Mouse (Mus musculus) stomach, embryonic 14.5 days (tissue): ENCODE results near the gene 2310039H08Rik. TPM values are rescaled to one million over a fixed set of nuclear protein-coding genes. Genes with fewer than 3 reads are reported as not detected.
A peak's percentile ranks its signal among the peaks of the same experiment; 100 is the strongest.

Experiments used
- ATAC-seq: fragments of 200-750 bp; cut with Nextera tagmentation; 2 replicates; pipeline ENCODE4 v1.8.0; 2017; ENCODE audit warnings: low read depth, moderate TSS enrichment; ENCODE audit not compliant: insufficient number of reproducible peaks, insufficient read depth, low FRiP score
- H3K27ac ChIP-seq: fragments of 300-500 bp; sonication (generic); 2 replicates; pipeline ENCODE4 v1.5.1; 2014; ENCODE audit warnings: mild to moderate bottlenecking, low read length, moderate library complexity, mixed read lengths
- H3K27me3 ChIP-seq: fragments of 300-500 bp; sonication (generic); 2 replicates; pipeline ENCODE4 v1.6.1; 2014; ENCODE audit warnings: low read length, control low read depth, mixed read lengths; ENCODE audit not compliant: control insufficient read depth, insufficient read depth
- H3K36me3 ChIP-seq: fragments of 300-500 bp; sonication (generic); 2 replicates; pipeline ENCODE4 v1.6.1; 2014; ENCODE audit warnings: mild to moderate bottlenecking, control low read depth, low read length, moderate library complexity, mixed read lengths; ENCODE audit not compliant: control insufficient read depth, insufficient read depth
- H3K4me1 ChIP-seq: fragments of 300-500 bp; sonication (generic); 2 replicates; pipeline ENCODE4 v1.6.1; 2014; ENCODE audit warnings: low read length, control low read depth, mixed read lengths; ENCODE audit not compliant: control insufficient read depth, insufficient read depth
- H3K4me2 ChIP-seq: fragments of 300-500 bp; sonication (generic); replicated peaks from 2 replicates; pipeline ENCODE4 v1.6.1; 2014; ENCODE audit warnings: low read depth, low read length, control low read depth
- H3K4me3 ChIP-seq: fragments of 300-500 bp; sonication (generic); 2 replicates; pipeline ENCODE4 v1.5.1; 2014; ENCODE audit warnings: low read depth, low read length, control low read depth
- H3K9ac ChIP-seq: fragments of 300-500 bp; sonication (generic); replicated peaks from 2 replicates; pipeline ENCODE4 v1.6.1; 2014; ENCODE audit warnings: low read depth, mild to moderate bottlenecking, control low read depth, low read length, moderate library complexity, mixed read lengths
- H3K9me3 ChIP-seq: fragments of 300-500 bp; sonication (generic); 2 replicates; pipeline ENCODE4 v1.6.1; 2016; ENCODE audit warnings: low read depth, low read length, control low read depth; ENCODE audit not compliant: control insufficient read depth
- WGBS: fragments of 180-500 bp; shearing (Covaris S2); extraction: QIAGEN DNeasy Blood & Tissue Kit; methylation state at CpG from one replicate; pipeline ENCODE4 v1.1.7; 2014; 5-methylcytosine and 5-hydroxymethylcytosine counted together
- polyA plus RNA-seq: library from polyadenylated mRNA; unstranded; fragments of >200 nt; fragmentation: Nextera tagmentation; extraction: Ambion mirVana; gene quantifications from 2 replicates; pipeline ENCODE4 v1.2.1, GENCODE M21; 2014

The 2310039H08Rik gene
- polyA plus RNA-seq, 1 experiment from 2014 or later: 79.1 TPM

- H3K27ac ChIP-seq: no peak overlapping the region
- no peaks in the 10 kb centered on the region for H3K4me1 ChIP-seq
- H3K4me3 ChIP-seq: no peak overlapping the region
- peaks cover 9% of the 10 kb centered on the region; the same call in 1 of the 2 replicates for H3K36me3 ChIP-seq
- 91% methylated on average over 11 of the region's 11 CpGs for WGBS
- H3K27me3 ChIP-seq: no peaks in the 10 kb centered on the region
- no peak overlapping the region for H3K4me2 ChIP-seq
- H3K9me3 ChIP-seq: no peaks in the 10 kb centered on the region
- ATAC-seq: no peak
- H3K9ac ChIP-seq: no peak overlapping the region
Measured at GRCm38 (mm10) chr17:46770546-46770945, 1.9 kb upstream of the 2310039H08Rik start.

GRCm38 (mm10) chr17:46771025-46771424 lies 1.4 kb upstream of the 2310039H08Rik start:
- Histone ChIP-seq H3K4me1 (no peaks in the 10 kb centered on the region), H3K9ac (no peak overlapping the region), H3K36me3 (peaks cover 14% of the 10 kb centered on the region), H3K27me3 (no peaks in the 10 kb centered on the region), H3K27ac (no peak overlapping the region), H3K4me2 (no peak overlapping the region), H3K9me3 (no peaks in the 10 kb centered on the region), H3K4me3 (no peak overlapping the region)
- ATAC-seq: no peak
- WGBS: 89% methylated on average over 4 of the region's 4 CpGs

- Histone ChIP-seq H3K9ac (peak overlapping the region; percentile 63; the same call in 1 of the 2 replicates), H3K9me3 (no peaks in the 10 kb centered on the region)
Measured at GRCm38 (mm10) chr17:46771616-46772015, 819 bp upstream of the 2310039H08Rik start.

GRCm38 (mm10) chr17:46772038-46772403 lies 414 bp upstream of the 2310039H08Rik start:
- Histone ChIP-seq H3K27ac (peak overlapping the region; percentile 75), H3K27me3 (no peaks in the 10 kb centered on the region), H3K4me1 (no peaks in the 10 kb centered on the region), H3K9me3 (no peaks in the 10 kb centered on the region), H3K36me3 (peaks cover 22% of the 10 kb centered on the region), H3K4me2 (peak overlapping the region; percentile 64), H3K9ac (peak overlapping the region; percentile 63; the same call in 1 of the 2 replicates), H3K4me3 (peak overlapping the region; percentile 71)
- WGBS: 5% methylated on average over 5 of the region's 5 CpGs
- no peak for ATAC-seq

More at GRCm38 (mm10) chr17:46771616-46772015, 819 bp upstream of the 2310039H08Rik start:
- 53% methylated on average over 17 of the region's 17 CpGs for WGBS
- Histone ChIP-seq H3K27me3 (no peaks in the 10 kb centered on the region), H3K4me3 (peak overlapping the region; percentile 71), H3K27ac (peak overlapping the region; percentile 75; the same call in 1 of the 2 replicates), H3K36me3 (peaks cover 20% of the 10 kb centered on the region), H3K4me2 (peak overlapping the region; percentile 64), H3K4me1 (no peaks in the 10 kb centered on the region)
- ATAC-seq: no peak

GRCm38 (mm10) chr17:46773278-46774130 lies 1.1 kb downstream of the 2310039H08Rik start:
- H3K4me3 ChIP-seq: peak overlapping the region; percentile 71
- peak overlapping the region; percentile 75; the same call in 1 of the 2 replicates for H3K27ac ChIP-seq
- H3K9me3 ChIP-seq: no peaks in the 10 kb centered on the region
- peaks cover 36% of the 10 kb centered on the region for H3K36me3 ChIP-seq
- H3K27me3 ChIP-seq: no peaks in the 10 kb centered on the region
- H3K4me2 ChIP-seq: peak overlapping the region; percentile 64
- no peaks in the 10 kb centered on the region for H3K4me1 ChIP-seq
- H3K9ac ChIP-seq: peak overlapping the region; percentile 63
- ATAC-seq: no peak
- WGBS: 9% methylated on average over 20 of the region's 20 CpGs

- H3K4me3 ChIP-seq: no peak overlapping the region
- H3K36me3 ChIP-seq: peaks cover 42% of the 10 kb centered on the region
- H3K9ac ChIP-seq: no peak overlapping the region
- H3K4me1 ChIP-seq: no peaks in the 10 kb centered on the region
- no peak for ATAC-seq
- no peak overlapping the region for H3K27ac ChIP-seq
- H3K9me3 ChIP-seq: no peaks in the 10 kb centered on the region
- H3K4me2 ChIP-seq: peak overlapping the region; percentile 64; the same call in 1 of the 2 replicates
- whole genome bisulfite sequencing: 31% methylated on average over 2 of the region's 2 CpGs
- no peaks in the 10 kb centered on the region for H3K27me3 ChIP-seq
Measured at GRCm38 (mm10) chr17:46774131-46774472, 1.7 kb downstream of the 2310039H08Rik start.

GRCm38 (mm10) chr17:46775070-46775469 lies 2.6 kb downstream of the 2310039H08Rik start:
- H3K9me3 ChIP-seq: no peaks in the 10 kb centered on the region
- no peaks in the 10 kb centered on the region for H3K27me3 ChIP-seq
- H3K4me3 ChIP-seq: no peak overlapping the region
- WGBS: 87% methylated on average over 9 of the region's 9 CpGs
- ATAC-seq: no peak
- no peak overlapping the region for H3K9ac ChIP-seq
- no peak overlapping the region for H3K4me2 ChIP-seq
- H3K27ac ChIP-seq: no peak overlapping the region
- H3K4me1 ChIP-seq: no peaks in the 10 kb centered on the region
- H3K36me3 ChIP-seq: peaks cover 51% of the 10 kb centered on the region

GRCm38 (mm10) chr17:46776087-46776486 lies 3.7 kb downstream of the 2310039H08Rik start:
- WGBS: 55% methylated on average over 3 of the region's 3 CpGs
- no peak overlapping the region for H3K9ac ChIP-seq
- peaks cover under 1% of the 10 kb centered on the region; the same call in 1 of the 2 replicates for H3K4me1 ChIP-seq
- H3K4me2 ChIP-seq: no peak overlapping the region
- H3K9me3 ChIP-seq: no peaks in the 10 kb centered on the region
- H3K27me3 ChIP-seq: no peaks in the 10 kb centered on the region
- H3K36me3 ChIP-seq: peaks cover 59% of the 10 kb centered on the region
- no peak overlapping the region for H3K4me3 ChIP-seq
- ATAC-seq: no peak
- no peak overlapping the region for H3K27ac ChIP-seq
